Mouse (Mus musculus): ENCODE data around the gene Rbbp4.

DNA sequence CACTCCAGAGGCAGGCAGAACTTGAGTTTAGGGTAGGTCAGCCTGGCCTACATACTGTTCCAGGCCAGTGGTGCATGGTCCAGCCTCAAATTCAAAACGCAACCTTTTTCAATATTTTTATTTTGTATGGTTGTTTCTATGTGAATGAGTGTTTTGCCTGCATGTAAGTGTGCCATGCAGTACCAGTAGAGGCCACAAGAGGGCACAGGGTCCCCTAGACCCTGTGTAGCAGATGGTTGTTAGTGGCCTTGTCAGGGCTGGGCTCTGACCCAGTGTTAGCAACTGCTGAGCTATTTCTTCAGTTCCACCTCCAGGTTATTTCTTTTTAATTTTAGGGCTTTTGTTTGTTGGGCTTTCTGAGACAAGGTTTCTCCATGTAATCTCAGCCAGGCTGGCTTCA is 15.5 kb upstream of the Rbbp4 start:
- no peak for TF ChIP-seq EP300 (IDR thresholded peaks at IDR 0.05; ENCODE audit: insufficient read depth, low read depth, low read length)
- TF ChIP-seq CTCF (IDR thresholded peaks at IDR 0.05; ENCODE audit: low read depth, low read length): peak; percentile 88
